Mouse (Mus musculus) frontal cortex, postnatal 25 days (tissue): Measurements from ENCODE around the gene Rora.

Experiments
- DNase-seq, 2 experiments: peaks; one replicate each; pipeline ENCODE4 v3.0.0; 2022; ENCODE audit warnings: low spot score in 2 of 2

The Rora gene

GRCm38 (mm10) chr9:68820036-68820435 is 166.4 kb downstream of the Rora start:
- no peak for DNase-seq

GRCm38 (mm10) chr9:68820478-68820877 is 166.9 kb downstream of the Rora start:
- no peak for DNase-seq

GRCm38 (mm10) chr9:68821388-68821787 is 167.8 kb downstream of the Rora start:
- DNase-seq, result no peak

- no peak for DNase-seq
Observed at GRCm38 (mm10) chr9:68823292-68823691, 169.7 kb downstream of the Rora start.

GRCm38 (mm10) chr9:68825107-68825506 is 171.5 kb downstream of the Rora start:
- DNase-seq, result no peak

GRCm38 (mm10) chr9:68825841-68826240 is 172.3 kb downstream of the Rora start:
- no peak for DNase-seq

GRCm38 (mm10) chr9:68827441-68827840 is 173.9 kb downstream of the Rora start:
- DNase-seq, result no peak

- no peak for DNase-seq
Observed at GRCm38 (mm10) chr9:68829903-68830302, 176.3 kb downstream of the Rora start.

GRCm38 (mm10) chr9:68833323-68833722 is 179.7 kb downstream of the Rora start:
- DNase-seq, result no peak

GRCm38 (mm10) chr9:68835037-68835649 is 181.6 kb downstream of the Rora start:
- DNase-seq, result no peak

- DNase-seq, result no peak
Observed at GRCm38 (mm10) chr9:68842134-68842892, 188.7 kb downstream of the Rora start.

- no peak for DNase-seq
Observed at GRCm38 (mm10) chr9:68845556-68845955, 192.0 kb downstream of the Rora start.

GRCm38 (mm10) chr9:68850321-68850720 is 196.7 kb downstream of the Rora start:
- no peak for DNase-seq

GRCm38 (mm10) chr9:68852201-68852600 is 198.6 kb downstream of the Rora start:
- DNase-seq, result no peak

GRCm38 (mm10) chr9:68852934-68853333 is 199.3 kb downstream of the Rora start:
- no peak for DNase-seq

GRCm38 (mm10) chr9:68859500-68859899 is 205.9 kb downstream of the Rora start:
- DNase-seq, result no peak

- no peak for DNase-seq
Observed at GRCm38 (mm10) chr9:68866317-68866716, 212.7 kb downstream of the Rora start.

GRCm38 (mm10) chr9:68873838-68874237 is 220.3 kb downstream of the Rora start:
- no peak for DNase-seq

- DNase-seq, result no peak
Observed at GRCm38 (mm10) chr9:68874544-68874943, 221.0 kb downstream of the Rora start.

GRCm38 (mm10) chr9:68875791-68876190 is 222.2 kb downstream of the Rora start:
- no peak for DNase-seq

- no peak for DNase-seq
Observed at GRCm38 (mm10) chr9:68876289-68876688, 222.7 kb downstream of the Rora start.

GRCm38 (mm10) chr9:68881896-68882295 is 228.3 kb downstream of the Rora start:
- no peak for DNase-seq

GRCm38 (mm10) chr9:68883005-68883404 is 229.4 kb downstream of the Rora start:
- DNase-seq, result no peak
